Mouse (Mus musculus) embryo, embryonic 9.5 days (tissue): ENCODE measurements around the gene Maf.

Experiments used
- DNase-seq: peaks from one replicate; pipeline ENCODE4 v3.0.0-alpha.2; 2017; ENCODE audit errors: extremely low spot score

Maf gene

GRCm38 (mm10) chr8:115707731-115708590 lies at the start of gene Maf:
TSS of gene Maf (minus strand) at chr8:115707794.
- DNase-seq = peak; percentile 85

GRCm38 (mm10) chr8:115756965-115757364 lies 49.4 kb upstream of the Maf start:
- DNase-seq = no peak

- no peak for DNase-seq
Measured at GRCm38 (mm10) chr8:115756027-115756426, 48.4 kb upstream of the Maf start.

- DNase-seq = no peak
Measured at GRCm38 (mm10) chr8:115754694-115755093, 47.1 kb upstream of the Maf start.

- no peak for DNase-seq
Measured at GRCm38 (mm10) chr8:115753801-115754200, 46.2 kb upstream of the Maf start.

- no peak for DNase-seq
Measured at GRCm38 (mm10) chr8:115747426-115747825, 39.8 kb upstream of the Maf start.

- DNase-seq = no peak
Measured at GRCm38 (mm10) chr8:115745648-115746047, 38.1 kb upstream of the Maf start.

GRCm38 (mm10) chr8:115743441-115743840 lies 35.8 kb upstream of the Maf start:
- no peak for DNase-seq

- no peak for DNase-seq
Measured at GRCm38 (mm10) chr8:115742646-115743045, 35.1 kb upstream of the Maf start.

- no peak for DNase-seq
Measured at GRCm38 (mm10) chr8:115741964-115742363, 34.4 kb upstream of the Maf start.

GRCm38 (mm10) chr8:115739756-115740155 lies 32.2 kb upstream of the Maf start:
- no peak for DNase-seq

GRCm38 (mm10) chr8:115732401-115732800 lies 24.8 kb upstream of the Maf start:
- DNase-seq = no peak

GRCm38 (mm10) chr8:115726807-115727206 lies 19.2 kb upstream of the Maf start:
- no peak for DNase-seq

- no peak for DNase-seq
Measured at GRCm38 (mm10) chr8:115726231-115726630, 18.6 kb upstream of the Maf start.

GRCm38 (mm10) chr8:115719126-115719525 lies 11.5 kb upstream of the Maf start:
- DNase-seq = no peak

- DNase-seq = no peak
Measured at GRCm38 (mm10) chr8:115718621-115719020, 11.0 kb upstream of the Maf start.

- no peak for DNase-seq
Measured at GRCm38 (mm10) chr8:115715262-115715661, 7.7 kb upstream of the Maf start.

- no peak for DNase-seq
Measured at GRCm38 (mm10) chr8:115711106-115711505, 3.5 kb upstream of the Maf start.

GRCm38 (mm10) chr8:115709931-115710330 lies 2.3 kb upstream of the Maf start:
- no peak for DNase-seq

- DNase-seq = peak; percentile 85
Measured at GRCm38 (mm10) chr8:115708936-115709780, 1.6 kb upstream of the Maf start.

GRCm38 (mm10) chr8:115706861-115707730 lies 498 bp downstream of the Maf start:
- DNase-seq = peak; percentile 81

- DNase-seq = no peak
Measured at GRCm38 (mm10) chr8:115706411-115706860, 1.2 kb downstream of the Maf start.
